Mouse (Mus musculus) heart, postnatal 10 days (tissue): Measurements from ENCODE around the gene Pcgf3. TPM values are rescaled to one million over a fixed set of nuclear protein-coding genes. Genes with fewer than 3 reads are reported as not detected.
"Not testable (repeated sequence)": the region's sequence is repeated elsewhere in the genome, so short reads cannot be mapped to it uniquely, and the experiment has no call there.

Source experiments
- DNase-seq, 2 experiments: peaks; one replicate each; pipeline ENCODE4 v3.0.0; 2021
- intact Hi-C: fragments of 180-260 bp; cut with DNase I; formaldehyde crosslinking; loops from one replicate; pipeline ENCODE4 v1.15.1; 2025
- total RNA-seq, 2 experiments: library from RNA; stranded (reverse); gene quantifications; 2 replicates each; pipeline ENCODE4 v1.2.3; 2021

Gene Pcgf3
- total RNA-seq, 2 experiments from 2014 or later, result 46.2 to 54.8 TPM

- intact Hi-C loops, result no loop called here
Measured at GRCm38 (mm10) chr5:108466647-108467046, 5.6 kb downstream of the Pcgf3 start.

GRCm38 (mm10) chr5:108469617-108470016, 8.6 kb downstream of the Pcgf3 start:
- intact Hi-C loops, result no loop called here
- DNase-seq, result no peak

More at GRCm38 (mm10) chr5:108466647-108467046, 5.6 kb downstream of the Pcgf3 start:
- DNase-seq, result no peak

GRCm38 (mm10) chr5:108473737-108474136, 12.7 kb downstream of the Pcgf3 start:
- no peak for DNase-seq
- intact Hi-C loops, result no loop called here

GRCm38 (mm10) chr5:108475977-108476376, 14.9 kb downstream of the Pcgf3 start:
- no peak for DNase-seq

GRCm38 (mm10) chr5:108483006-108483405, 22.0 kb downstream of the Pcgf3 start:
- no peak for DNase-seq
- intact Hi-C loops, result no loop called here

More at GRCm38 (mm10) chr5:108475977-108476376, 14.9 kb downstream of the Pcgf3 start:
- intact Hi-C loops, result no loop called here

- intact Hi-C loops, result no loop called here
- DNase-seq, result peak in 1 of 2 experiments; percentile 31
Measured at GRCm38 (mm10) chr5:108485239-108485638, 24.2 kb downstream of the Pcgf3 start.

- DNase-seq, intact Hi-C loops: not testable (repeated sequence)
Measured at GRCm38 (mm10) chr5:108486148-108486547, 25.1 kb downstream of the Pcgf3 start.

- DNase-seq, result no peak
- intact Hi-C loops, result loop anchor here (5.0 kb wide), 1 partner anchor 66 kb away; no protein-coding TSS in a partner anchor
Measured at GRCm38 (mm10) chr5:108501573-108501972, 40.5 kb downstream of the Pcgf3 start.

- intact Hi-C loops, result loop anchor here (5.0 kb wide), 1 partner anchor 65 kb away; no protein-coding TSS in a partner anchor
- DNase-seq, result no peak
Measured at GRCm38 (mm10) chr5:108502286-108502685, 41.3 kb downstream of the Pcgf3 start.

- intact Hi-C loops, result no loop called here
- no peak for DNase-seq
Measured at GRCm38 (mm10) chr5:108515581-108516361, 54.7 kb downstream of the Pcgf3 start.

GRCm38 (mm10) chr5:108516655-108517054, 55.6 kb downstream of the Pcgf3 start:
- no peak for DNase-seq
- intact Hi-C loops, result no loop called here

- intact Hi-C loops, result no loop called here
- no peak for DNase-seq
Measured at GRCm38 (mm10) chr5:108518106-108518885, 57.3 kb downstream of the Pcgf3 start.

GRCm38 (mm10) chr5:108518951-108519350, 57.9 kb downstream of the Pcgf3 start:
- intact Hi-C loops, result no loop called here
- DNase-seq, result no peak

GRCm38 (mm10) chr5:108520153-108520552, 59.1 kb downstream of the Pcgf3 start:
- DNase-seq, result no peak
- intact Hi-C loops, result no loop called here

GRCm38 (mm10) chr5:108521016-108521415, 60.0 kb downstream of the Pcgf3 start:
- intact Hi-C loops, result no loop called here
- no peak for DNase-seq

GRCm38 (mm10) chr5:108521896-108522295, 60.9 kb downstream of the Pcgf3 start:
- no peak for DNase-seq
- intact Hi-C loops, result no loop called here

- intact Hi-C loops, result no loop called here
- DNase-seq, result no peak
Measured at GRCm38 (mm10) chr5:108522597-108522996, 61.6 kb downstream of the Pcgf3 start.

GRCm38 (mm10) chr5:108534188-108534587, 73.2 kb downstream of the Pcgf3 start:
- no peak for DNase-seq
- intact Hi-C loops, result no loop called here

GRCm38 (mm10) chr5:108543516-108544291, 82.7 kb downstream of the Pcgf3 start:
- DNase-seq, result no peak
- intact Hi-C loops, result no loop called here

GRCm38 (mm10) chr5:108547636-108548035, 86.6 kb downstream of the Pcgf3 start:
- DNase-seq, result no peak
- intact Hi-C loops, result no loop called here

GRCm38 (mm10) chr5:108549137-108549488, 88.1 kb downstream of the Pcgf3 start:
- no peak for DNase-seq
- intact Hi-C loops, result no loop called here
